Mouse (Mus musculus): Measurements from ENCODE around the gene Fmod.

DNA sequence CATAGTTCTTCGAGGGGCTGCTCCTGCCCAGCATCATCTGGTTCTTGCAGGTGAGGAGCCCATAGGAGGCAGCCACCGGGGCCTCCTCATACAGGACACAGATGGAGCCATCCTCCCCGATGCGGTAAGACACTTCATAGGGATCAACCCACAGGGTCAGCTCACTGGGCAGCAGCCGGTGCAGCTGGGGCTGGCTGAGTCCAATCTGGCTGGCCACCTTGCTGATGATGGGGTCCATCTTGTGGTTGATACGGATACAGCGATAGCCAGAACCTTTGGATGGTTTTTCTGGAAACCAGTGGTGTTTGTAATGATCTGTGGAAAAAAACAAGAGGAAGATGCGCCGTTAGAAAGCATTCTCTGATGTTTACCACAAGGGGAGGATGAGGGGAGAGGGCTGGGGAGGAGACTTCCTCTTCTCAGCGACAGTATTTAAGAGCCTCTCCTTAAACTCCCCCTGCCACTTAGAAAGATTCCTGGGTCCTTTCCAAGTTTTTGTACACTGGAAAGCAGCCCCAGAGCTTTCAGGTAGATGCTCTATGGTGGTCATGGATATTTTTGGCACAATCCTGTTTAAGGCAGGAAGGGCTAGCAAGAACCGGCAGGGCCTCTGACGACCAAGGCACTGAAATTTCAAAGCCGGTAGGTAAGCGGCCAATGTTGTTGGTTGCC is 40.5 kb downstream of the Fmod start:
- TF ChIP-seq CTCF (IDR thresholded peaks at IDR 0.05; ENCODE audit: extremely low read depth, insufficient read depth, insufficient read length, insufficient replicate concordance) (no peak), POLR2A (IDR thresholded peaks at IDR 0.05; ENCODE audit: low read depth, low read length) (no peak)

Measured in spleen, adult 2 months (tissue).